Mouse (Mus musculus) kidney, postnatal 10 days (tissue): Measurements from ENCODE around the gene Aspg.
A peak's percentile ranks its signal among the peaks of the same experiment; 100 is the strongest.

Source experiments
- DNase-seq: peaks from one replicate; pipeline ENCODE4 v3.0.0; 2021; ENCODE audit warnings: mixed read lengths

The Aspg gene

DNA sequence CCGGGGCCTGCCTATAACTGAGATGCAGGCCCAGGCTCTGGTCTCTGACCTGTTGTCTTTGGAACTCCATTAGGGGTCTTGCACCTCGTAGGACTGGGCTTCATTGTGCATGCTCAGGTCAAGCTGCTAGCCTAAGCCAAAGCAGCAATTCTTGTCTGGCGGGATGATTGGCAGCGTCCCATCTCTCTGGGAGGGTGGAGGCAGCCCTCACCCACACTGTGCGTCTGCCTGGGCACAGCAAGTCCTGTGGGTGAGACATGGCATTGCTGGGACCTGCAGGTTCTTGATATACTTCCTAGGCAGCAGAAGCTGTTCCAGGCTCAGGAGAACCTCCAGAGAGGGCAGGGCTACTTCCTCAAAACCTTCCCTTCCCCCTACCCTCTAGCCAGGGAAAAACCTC lies 10.5 kb downstream of the Aspg start:
- no peak for DNase-seq

GRCm38 (mm10) chr12:112117649-112118048 lies 11.2 kb downstream of the Aspg start:
- no peak for DNase-seq

- DNase-seq = no peak
These were observed 14.7 kb downstream of the Aspg start for GRCm38 (mm10) chr12:112121188-112121587.

- DNase-seq = peak; percentile 52
These were observed 19.4 kb downstream of the Aspg start for GRCm38 (mm10) chr12:112125903-112126302.

DNA sequence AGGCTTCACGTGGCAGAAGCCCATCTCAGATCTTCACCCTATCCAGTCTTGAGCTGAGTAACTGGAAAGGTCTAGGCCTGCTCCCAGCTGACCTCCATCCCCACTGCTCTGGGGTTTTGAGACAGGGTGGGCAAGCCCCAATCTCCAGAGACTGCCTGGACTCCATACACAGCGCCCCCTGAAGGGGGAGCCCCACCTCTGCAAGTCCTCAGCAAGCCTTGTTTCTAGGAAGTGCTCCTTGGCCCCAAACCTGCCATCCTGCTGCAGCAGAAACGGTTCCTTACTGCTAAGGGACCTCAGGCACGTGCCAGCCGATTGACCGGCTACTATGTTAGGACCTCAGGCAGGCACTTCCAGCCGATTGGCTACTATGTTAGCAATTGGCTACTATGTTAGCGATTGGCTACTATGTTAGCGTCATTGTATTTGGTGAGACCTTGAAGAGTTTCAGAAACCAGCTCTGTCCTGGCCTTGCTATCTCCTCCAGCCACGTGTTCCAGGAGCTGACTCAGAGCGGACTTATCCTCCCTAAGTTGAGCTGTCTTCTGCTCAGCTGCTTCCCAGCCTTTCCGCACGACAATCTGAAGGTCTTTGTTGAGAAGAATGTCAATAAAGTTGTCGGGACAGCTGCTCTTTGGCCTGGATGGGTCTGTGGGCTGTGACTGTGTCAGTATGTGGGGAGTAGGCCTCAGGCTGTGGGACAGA lies 20.6 kb downstream of the Aspg start:
- no peak for DNase-seq

GRCm38 (mm10) chr12:112128526-112128925 lies 22.0 kb downstream of the Aspg start:
- DNase-seq = no peak

DNA sequence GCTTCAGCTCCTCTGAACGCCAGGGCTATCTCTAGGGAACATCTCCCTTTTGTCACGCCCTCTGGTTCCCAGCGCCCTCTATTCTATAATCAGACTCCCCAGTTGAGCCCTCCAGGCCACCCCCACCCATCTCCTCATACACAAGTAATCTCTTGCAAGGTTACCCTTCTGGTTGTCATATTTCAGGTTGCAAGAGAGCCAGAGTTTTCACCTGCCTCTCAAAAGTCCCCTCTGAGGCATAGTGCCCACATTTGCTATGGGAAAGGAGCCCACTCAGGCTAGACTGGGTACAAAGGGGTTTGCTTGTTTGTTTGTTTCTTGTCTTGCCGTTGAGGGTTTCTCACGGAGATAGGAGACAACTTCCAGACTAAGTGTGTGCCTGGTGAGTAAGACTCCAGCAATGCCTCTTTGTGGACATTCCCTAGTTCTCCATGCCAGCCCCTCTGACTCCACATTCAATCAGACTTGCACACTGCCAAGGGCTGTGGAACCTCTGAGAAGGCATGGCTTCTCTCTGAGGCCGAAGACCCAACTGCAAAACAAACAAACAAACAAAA lies 22.9 kb downstream of the Aspg start:
- no peak for DNase-seq

DNA sequence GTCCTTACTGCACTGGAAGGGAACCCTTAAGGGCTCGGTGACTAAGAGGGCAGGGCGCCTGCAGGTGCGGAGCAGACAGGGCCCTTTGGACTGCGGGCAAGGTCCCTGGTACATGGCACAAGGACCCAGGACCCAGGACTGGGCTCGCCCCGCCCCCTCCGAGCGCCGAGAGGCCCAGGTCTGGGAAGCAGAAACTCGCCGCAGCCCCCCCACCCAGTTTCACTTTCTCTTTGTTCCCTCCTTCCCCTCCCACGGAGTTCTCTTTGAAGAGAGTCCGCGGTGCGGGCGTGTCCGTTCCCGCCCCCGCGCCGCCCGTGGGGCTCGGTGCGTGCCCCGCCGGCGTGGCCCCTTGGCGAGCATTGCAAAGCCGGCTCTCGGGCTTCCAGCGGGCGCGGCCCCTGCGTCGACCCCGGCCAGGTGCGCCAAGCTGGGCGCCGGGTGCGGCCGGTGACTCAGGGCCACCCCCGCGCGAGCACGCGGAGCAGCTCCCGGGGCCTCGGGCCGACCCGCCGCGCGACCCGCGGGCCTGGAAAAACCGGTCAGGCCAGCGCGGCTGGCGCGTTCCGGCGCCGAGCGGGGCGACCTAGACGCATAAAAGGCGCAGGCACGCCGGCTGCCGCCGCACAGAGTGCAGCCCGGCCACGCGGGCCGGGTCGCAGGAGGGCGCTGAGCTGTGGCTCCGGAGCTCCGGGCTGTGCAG lies 23.8 kb downstream of the Aspg start:
- DNase-seq = peak; percentile 90

DNA sequence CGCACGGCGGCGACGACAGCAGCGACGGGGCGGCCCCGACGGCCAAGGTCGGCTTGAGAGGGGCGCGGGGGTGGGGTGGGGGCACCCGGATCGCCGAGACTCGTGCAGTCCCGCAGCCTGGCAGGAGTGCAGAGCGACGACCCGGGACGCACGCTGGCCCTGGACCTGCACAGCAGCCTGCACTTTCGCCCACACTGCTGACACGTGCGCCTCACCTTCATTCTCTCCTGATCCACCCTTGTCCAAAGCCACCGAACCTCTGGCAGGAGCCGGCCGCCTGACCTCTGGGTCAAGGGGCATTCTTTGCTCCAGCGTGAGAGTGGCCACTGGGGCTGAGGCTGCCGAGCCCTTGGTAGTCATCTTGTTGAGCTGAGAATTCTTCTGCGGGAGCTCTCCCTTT lies 24.5 kb downstream of the Aspg start:
- peak; percentile 60 for DNase-seq

- DNase-seq = peak; percentile 72
These were observed 33.8 kb downstream of the Aspg start for GRCm38 (mm10) chr12:112140231-112140630.

DNA sequence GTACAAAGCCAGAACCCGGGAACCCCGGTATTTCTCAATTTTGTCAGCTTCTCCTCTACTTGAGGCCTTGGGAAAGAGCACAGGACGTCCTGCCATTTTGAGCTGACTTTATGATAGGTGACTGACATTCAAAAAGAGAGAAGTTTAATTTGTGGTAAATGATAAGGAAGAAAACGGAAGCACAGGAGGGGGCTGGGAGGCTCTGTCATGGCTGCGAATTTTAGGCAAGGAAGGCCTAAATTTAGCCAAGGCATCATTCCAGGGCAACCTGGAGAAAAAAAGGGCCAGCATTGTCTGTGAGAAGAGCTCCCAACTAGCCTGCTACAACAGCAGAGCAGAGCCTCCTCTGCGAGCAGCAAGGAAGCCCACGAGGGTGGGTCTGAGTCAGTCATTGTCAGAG lies 34.3 kb downstream of the Aspg start:
- DNase-seq = no peak

GRCm38 (mm10) chr12:112141300-112141699 lies 34.8 kb downstream of the Aspg start:
- peak; percentile 89 for DNase-seq

- peak; percentile 40 for DNase-seq
These were observed 36.8 kb downstream of the Aspg start for GRCm38 (mm10) chr12:112143116-112143832.

GRCm38 (mm10) chr12:112143833-112144201 lies 37.3 kb downstream of the Aspg start:
- DNase-seq = no peak

DNA sequence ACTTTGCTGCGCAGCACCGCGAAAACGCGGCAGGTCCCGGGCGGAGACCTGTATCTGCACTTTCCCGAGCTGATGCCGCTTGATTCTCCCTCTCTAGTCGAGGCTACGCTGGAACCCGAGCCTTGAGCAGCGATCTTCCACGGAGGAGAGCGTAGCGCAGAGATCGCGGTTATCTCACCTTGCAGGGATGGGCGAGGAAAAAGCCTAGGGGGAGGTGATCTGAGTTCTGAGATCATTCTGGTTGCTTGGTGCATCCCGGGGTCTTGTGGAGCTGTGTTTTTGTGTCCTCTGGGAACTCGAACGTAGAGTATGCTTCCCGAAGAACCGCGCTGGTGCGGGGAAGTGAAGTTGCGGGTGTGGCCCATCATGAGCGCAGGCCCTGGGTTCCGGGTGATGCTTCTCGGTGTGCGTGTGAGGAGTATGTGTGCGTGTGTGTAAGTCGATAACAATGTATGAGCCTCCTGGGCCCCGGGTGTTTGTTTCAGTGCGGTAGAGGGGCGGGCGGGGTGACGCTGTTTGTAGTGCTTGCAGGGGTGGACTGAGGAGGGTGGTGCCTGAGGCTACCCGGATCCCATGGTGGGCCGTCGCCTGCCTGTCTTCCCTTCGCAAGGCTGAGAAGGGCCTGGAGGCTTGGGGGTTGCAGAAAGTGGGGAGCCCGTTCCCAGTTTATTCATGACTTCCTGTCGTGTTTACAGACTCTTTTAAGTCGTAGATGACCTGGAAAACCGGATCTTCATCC lies 38.1 kb downstream of the Aspg start:
- no peak for DNase-seq

DNA sequence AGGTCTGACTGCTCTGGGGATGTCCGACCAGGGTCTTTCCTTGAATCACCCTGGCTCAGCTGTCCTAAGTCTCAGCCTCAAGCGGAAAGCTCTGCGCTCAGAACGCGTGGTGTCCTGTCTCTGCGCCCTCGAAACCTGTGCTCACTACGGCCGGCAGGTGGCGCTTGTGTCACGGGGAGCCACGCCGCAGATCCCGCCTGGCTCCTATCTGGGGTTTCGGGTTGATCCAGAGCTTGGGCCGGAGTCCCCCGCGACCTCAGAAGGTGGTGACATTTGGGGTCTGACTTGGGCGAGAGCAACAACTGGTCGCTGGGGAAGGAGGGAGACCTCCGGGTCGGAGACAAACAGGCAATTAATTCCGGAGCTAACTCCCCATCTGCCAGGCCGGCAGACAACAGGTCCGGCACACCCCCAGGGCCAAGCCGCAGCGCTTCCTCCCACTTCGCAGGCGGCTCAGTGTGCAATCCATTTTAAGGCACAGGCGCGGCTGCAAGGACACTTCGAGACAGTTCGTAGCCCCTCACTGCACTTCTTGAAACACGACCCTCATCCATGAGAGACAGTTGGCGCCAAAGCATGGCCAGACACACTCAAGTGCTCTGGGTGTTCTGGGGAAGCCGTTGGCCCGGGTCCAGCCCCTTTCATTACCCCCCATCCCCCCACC lies 38.9 kb downstream of the Aspg start:
- peak; percentile 92 for DNase-seq

GRCm38 (mm10) chr12:112145875-112146651 lies 39.6 kb downstream of the Aspg start, which contains the start of gene Kif26a:
Gene Kif26a, plus strand, starts transcription at chr12:112146208.
- DNase-seq = peak; percentile 80

DNA sequence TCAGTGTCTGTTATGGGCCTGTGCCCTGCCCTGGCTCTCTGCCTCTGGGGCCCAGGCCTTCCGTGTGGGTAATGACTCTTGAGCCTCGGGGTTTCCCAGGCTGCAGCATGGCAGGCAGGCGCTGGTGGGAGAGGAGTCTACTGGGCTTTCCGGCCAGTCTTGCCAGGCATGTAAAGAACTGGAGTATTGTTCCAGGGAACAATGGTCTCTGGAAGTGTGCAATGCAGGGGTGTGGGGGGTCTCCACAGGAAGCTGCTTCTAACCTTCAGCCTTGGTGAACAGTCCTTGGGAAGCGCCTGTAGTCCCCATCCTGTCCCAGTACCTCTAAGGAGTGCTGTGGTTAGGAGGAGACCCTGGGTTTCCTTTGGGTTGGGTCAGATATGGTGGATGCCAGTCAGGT lies 40.9 kb downstream of the Aspg start:
- peak; percentile 51 for DNase-seq

- DNase-seq = no peak
These were observed 43.5 kb downstream of the Aspg start for GRCm38 (mm10) chr12:112150011-112150410.

- DNase-seq = peak; percentile 87
These were observed 44.9 kb downstream of the Aspg start for GRCm38 (mm10) chr12:112151244-112151979.

DNA sequence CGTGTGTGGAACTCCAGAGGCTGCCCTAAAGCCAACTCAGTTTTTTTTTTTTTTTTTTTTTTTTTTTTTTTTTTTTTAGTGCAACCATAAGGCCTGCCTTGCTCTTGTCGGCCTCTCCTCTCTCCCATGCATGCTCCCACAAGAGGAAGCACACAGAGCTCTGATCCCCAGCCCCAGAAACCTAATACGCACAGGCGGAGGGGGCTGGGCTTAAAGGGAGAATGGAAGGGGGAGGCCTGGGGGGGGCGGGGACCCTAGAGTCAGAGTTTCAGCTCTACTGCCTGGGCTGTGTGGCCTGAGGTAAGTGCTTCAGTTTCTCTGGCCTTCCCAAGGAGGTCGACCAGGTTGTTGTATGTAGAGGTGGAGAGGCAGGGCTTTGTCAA lies 45.5 kb downstream of the Aspg start:
- no peak for DNase-seq
